Mouse (Mus musculus) hindbrain, embryonic 10.5 days (tissue): ENCODE measurements around the gene Palm. TPM values are rescaled to one million over a fixed set of nuclear protein-coding genes. Genes with fewer than 3 reads are reported as not detected.

Experiments
- DNase-seq: peaks from one replicate; pipeline ENCODE4 v3.0.0-alpha.2; 2017; ENCODE audit warnings: low spot score
- H3K27ac ChIP-seq: fragments of 300-500 bp; sonication (generic); 2 replicates; pipeline ENCODE4 v1.5.1; 2016; ENCODE audit warnings: mild to moderate bottlenecking, moderate library complexity
- H3K27me3 ChIP-seq: fragments of 300-500 bp; sonication (generic); 2 replicates; pipeline ENCODE4 v1.6.1; 2016; ENCODE audit warnings: mild to moderate bottlenecking; ENCODE audit not compliant: poor library complexity, insufficient read depth, severe bottlenecking
- H3K36me3 ChIP-seq: fragments of 300-500 bp; sonication (generic); 2 replicates; pipeline ENCODE4 v1.6.1; 2016; ENCODE audit warnings: mild to moderate bottlenecking, moderate library complexity
- H3K4me1 ChIP-seq: fragments of 300-500 bp; sonication (generic); replicated peaks from 2 replicates; pipeline ENCODE4 v1.6.1; 2016; ENCODE audit warnings: mild to moderate bottlenecking
- H3K4me3 ChIP-seq: fragments of 300-500 bp; sonication (generic); 2 replicates; pipeline ENCODE4 v1.5.1; 2016; ENCODE audit warnings: mild to moderate bottlenecking, moderate library complexity
- H3K9me3 ChIP-seq: fragments of 300-500 bp; sonication (generic); 2 replicates; pipeline ENCODE4 v1.6.1; 2016; ENCODE audit warnings: mild to moderate bottlenecking, moderate library complexity
- WGBS: fragments of 180-500 bp; shearing (Covaris S2); methylation state at CpG from one replicate; pipeline ENCODE4 v1.1.7; 2016; 5-methylcytosine and 5-hydroxymethylcytosine counted together
- polyA plus RNA-seq: library from polyadenylated mRNA; unstranded; fragments of >200 nt; fragmentation: Nextera tagmentation; extraction: Ambion mirVana; gene quantifications from 2 replicates; pipeline ENCODE4 v1.2.1, GENCODE M21; 2016

Palm gene
- polyA plus RNA-seq, 1 experiment from 2014 or later = 175 TPM

- peaks cover 64% of the 10 kb centered on the region for H3K4me1 ChIP-seq
- no peaks in the 10 kb centered on the region for H3K27me3 ChIP-seq
- peaks cover 64% of the 10 kb centered on the region for H3K36me3 ChIP-seq
- H3K4me3 ChIP-seq = peak overlapping the region; percentile 98
- DNase-seq = no peak
- H3K9me3 ChIP-seq = no peaks in the 10 kb centered on the region
- H3K27ac ChIP-seq = peak overlapping the region; percentile 100
- 74% methylated on average over 7 of the region's 7 CpGs for WGBS
Observed at GRCm38 (mm10) chr10:79856704-79857451, 63.5 kb downstream of the Palm start.

- H3K4me1 ChIP-seq = peaks cover 59% of the 10 kb centered on the region
- DNase-seq = no peak
- H3K36me3 ChIP-seq = peaks cover 70% of the 10 kb centered on the region
- no peaks in the 10 kb centered on the region for H3K27me3 ChIP-seq
- 60% methylated on average over 4 of the region's 4 CpGs for WGBS
- peak overlapping the region; percentile 100 for H3K27ac ChIP-seq
- H3K9me3 ChIP-seq = no peaks in the 10 kb centered on the region
- H3K4me3 ChIP-seq = peak overlapping the region; percentile 98
Observed at GRCm38 (mm10) chr10:79857452-79857811, 64.1 kb downstream of the Palm start.

GRCm38 (mm10) chr10:79857894-79858293 lies 64.5 kb downstream of the Palm start:
- WGBS = 90% methylated on average over 2 of the region's 2 CpGs
- Histone ChIP-seq H3K4me1 (peaks cover 54% of the 10 kb centered on the region), H3K4me3 (peak overlapping the region; percentile 98), H3K27ac (peak overlapping the region; percentile 100; the same call in 1 of the 2 replicates), H3K9me3 (no peaks in the 10 kb centered on the region), H3K27me3 (no peaks in the 10 kb centered on the region), H3K36me3 (peaks cover 74% of the 10 kb centered on the region)
- no peak for DNase-seq

- H3K4me1 ChIP-seq = peaks cover 49% of the 10 kb centered on the region
- peak overlapping the region; percentile 98; the same call in 1 of the 2 replicates for H3K4me3 ChIP-seq
- H3K9me3 ChIP-seq = no peaks in the 10 kb centered on the region
- no peak for DNase-seq
- H3K27me3 ChIP-seq = no peaks in the 10 kb centered on the region
- H3K27ac ChIP-seq = no peak overlapping the region
- H3K36me3 ChIP-seq = peaks cover 81% of the 10 kb centered on the region
- 74% methylated on average over 17 of the region's 17 CpGs for WGBS
Observed at GRCm38 (mm10) chr10:79858416-79859074, 65.2 kb downstream of the Palm start.

DNA sequence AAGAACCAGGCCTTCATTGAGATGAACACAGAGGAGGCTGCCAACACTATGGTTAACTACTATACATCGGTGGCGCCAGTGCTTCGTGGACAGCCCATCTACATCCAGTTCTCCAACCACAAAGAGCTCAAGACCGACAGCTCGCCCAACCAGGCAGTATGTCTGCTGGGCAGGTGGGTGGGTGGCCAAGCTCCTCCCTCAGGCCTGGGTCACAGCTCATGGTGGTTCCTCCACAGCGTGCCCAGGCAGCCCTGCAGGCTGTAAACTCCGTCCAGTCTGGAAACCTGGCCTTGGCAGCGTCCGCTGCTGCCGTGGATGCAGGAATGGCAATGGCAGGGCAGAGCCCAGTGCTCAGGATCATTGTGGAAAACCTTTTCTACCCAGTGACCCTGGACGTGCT lies 65.7 kb downstream of the Palm start:
- Histone ChIP-seq H3K36me3 (peaks cover 87% of the 10 kb centered on the region), H3K4me1 (peaks cover 49% of the 10 kb centered on the region), H3K4me3 (no peak overlapping the region), H3K27ac (no peak overlapping the region), H3K27me3 (no peaks in the 10 kb centered on the region), H3K9me3 (no peaks in the 10 kb centered on the region)
- no peak for DNase-seq
- 91% methylated on average over 11 of the region's 11 CpGs for WGBS

- 0 out of 2 replicates have a peak overlapping the region, but pooled peaks have one; percentile 2 for H3K4me3 ChIP-seq
- H3K36me3 ChIP-seq = peaks cover 98% of the 10 kb centered on the region
- DNase-seq = no peak
- 95% methylated on average over 26 of the region's 26 CpGs for WGBS
- H3K4me1 ChIP-seq = peaks cover 55% of the 10 kb centered on the region
- no peaks in the 10 kb centered on the region for H3K9me3 ChIP-seq
- H3K27me3 ChIP-seq = no peaks in the 10 kb centered on the region
- H3K27ac ChIP-seq = no peak overlapping the region
Observed at GRCm38 (mm10) chr10:79860079-79860911, 66.9 kb downstream of the Palm start.

- H3K4me1 ChIP-seq = peaks cover 55% of the 10 kb centered on the region
- no peak overlapping the region for H3K4me3 ChIP-seq
- H3K9me3 ChIP-seq = no peaks in the 10 kb centered on the region
- 86% methylated on average over 25 of the region's 25 CpGs for WGBS
- no peaks in the 10 kb centered on the region for H3K27me3 ChIP-seq
- no peak overlapping the region for H3K27ac ChIP-seq
- H3K36me3 ChIP-seq = peaks cover 100% of the 10 kb centered on the region
- DNase-seq = no peak
Observed at GRCm38 (mm10) chr10:79861230-79862048, 68.1 kb downstream of the Palm start.

- H3K27me3 ChIP-seq = no peaks in the 10 kb centered on the region
- no peak for DNase-seq
- 91% methylated on average over 23 of the region's 23 CpGs for WGBS
- no peaks in the 10 kb centered on the region for H3K9me3 ChIP-seq
- H3K27ac ChIP-seq = no peak overlapping the region
- H3K4me1 ChIP-seq = peaks cover 52% of the 10 kb centered on the region
- peaks cover 100% of the 10 kb centered on the region for H3K36me3 ChIP-seq
- H3K4me3 ChIP-seq = no peak overlapping the region
Observed at GRCm38 (mm10) chr10:79862049-79862788, 68.8 kb downstream of the Palm start.

DNA sequence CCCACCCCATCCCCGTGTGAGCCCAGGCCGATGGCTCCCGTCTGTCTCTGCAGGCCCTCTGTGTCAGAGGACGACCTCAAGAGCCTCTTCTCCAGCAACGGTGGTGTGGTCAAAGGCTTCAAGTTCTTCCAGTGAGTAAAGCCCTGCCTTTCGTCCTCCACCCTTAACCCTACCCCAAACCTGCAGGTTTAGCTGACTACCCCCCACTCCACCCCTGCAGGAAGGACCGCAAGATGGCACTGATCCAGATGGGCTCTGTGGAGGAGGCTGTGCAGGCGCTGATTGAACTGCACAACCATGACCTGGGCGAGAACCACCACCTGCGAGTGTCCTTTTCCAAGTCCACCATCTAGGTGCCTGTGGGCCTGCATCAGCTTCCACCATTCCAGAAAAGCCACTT lies 69.6 kb downstream of the Palm start:
- H3K4me3 ChIP-seq = no peak overlapping the region
- H3K27me3 ChIP-seq = no peaks in the 10 kb centered on the region
- no peak overlapping the region for H3K27ac ChIP-seq
- DNase-seq = no peak
- WGBS = 81% methylated on average over 10 of the region's 10 CpGs
- no peaks in the 10 kb centered on the region for H3K9me3 ChIP-seq
- H3K36me3 ChIP-seq = peaks cover 98% of the 10 kb centered on the region
- H3K4me1 ChIP-seq = peaks cover 49% of the 10 kb centered on the region

- H3K4me3 ChIP-seq = peak overlapping the region; percentile 18; the same call in 1 of the 2 replicates
- WGBS = 70% methylated on average over 10 of the region's 10 CpGs
Observed at GRCm38 (mm10) chr10:79864351-79865188, 71.2 kb downstream of the Palm start.

GRCm38 (mm10) chr10:79865189-79865601 lies 71.8 kb downstream of the Palm start:
- peaks cover 36% of the 10 kb centered on the region for H3K4me1 ChIP-seq
- WGBS = 72% methylated on average over 12 of the region's 12 CpGs
- H3K36me3 ChIP-seq = peaks cover 94% of the 10 kb centered on the region
- no peaks in the 10 kb centered on the region for H3K9me3 ChIP-seq
- H3K4me3 ChIP-seq = peak overlapping the region; percentile 18; the same call in 1 of the 2 replicates
- H3K27me3 ChIP-seq = no peaks in the 10 kb centered on the region
- H3K27ac ChIP-seq = peak overlapping the region; percentile 54
- DNase-seq = peak; percentile 39

More at GRCm38 (mm10) chr10:79864351-79865188, 71.2 kb downstream of the Palm start:
- Histone ChIP-seq H3K4me1 (peaks cover 37% of the 10 kb centered on the region), H3K9me3 (no peaks in the 10 kb centered on the region), H3K27ac (peak overlapping the region; percentile 54), H3K27me3 (no peaks in the 10 kb centered on the region), H3K36me3 (peaks cover 94% of the 10 kb centered on the region)
- DNase-seq = no peak
